Mouse (Mus musculus) liver, embryonic 11.5 days (tissue): ENCODE results near the gene Bet1l. TPM values are rescaled to one million over a fixed set of nuclear protein-coding genes. Genes with fewer than 3 reads are reported as not detected.

ENCODE experiments used
- ATAC-seq: fragments of 200-750 bp; cut with Nextera tagmentation; replicated peaks from 2 replicates; pipeline ENCODE4 v1.8.0; 2017; ENCODE audit warnings: moderate number of reproducible peaks, mild to moderate bottlenecking, moderate TSS enrichment, moderate library complexity; ENCODE audit not compliant: low FRiP score
- DNase-seq: peaks from one replicate; pipeline ENCODE4 v3.0.0-alpha.2; 2017; ENCODE audit warnings: low spot score
- H3K27ac ChIP-seq: fragments of 300-500 bp; sonication (generic); 2 replicates; pipeline ENCODE4 v1.5.1; 2014; ENCODE audit warnings: mild to moderate bottlenecking, low read depth, low read length, control low read depth
- H3K27me3 ChIP-seq: fragments of 300-500 bp; sonication (generic); replicated peaks from 2 replicates; pipeline ENCODE4 v1.6.1; 2014; ENCODE audit warnings: low read length, mixed read lengths; ENCODE audit not compliant: control insufficient read depth, insufficient read depth
- H3K36me3 ChIP-seq: fragments of 300-500 bp; sonication (generic); 2 replicates; pipeline ENCODE4 v1.6.1; 2014; ENCODE audit warnings: mild to moderate bottlenecking, low read length, moderate library complexity, mixed read lengths; ENCODE audit not compliant: control insufficient read depth, insufficient read depth
- H3K4me1 ChIP-seq: fragments of 300-500 bp; sonication (generic); replicated peaks from 2 replicates; pipeline ENCODE4 v1.6.1; 2014; ENCODE audit warnings: low read length, mixed read lengths; ENCODE audit not compliant: control insufficient read depth, insufficient read depth
- H3K4me2 ChIP-seq: fragments of 300-500 bp; sonication (generic); 2 replicates; pipeline ENCODE4 v1.6.1; 2014; ENCODE audit warnings: mild to moderate bottlenecking, control low read depth, moderate library complexity
- H3K4me3 ChIP-seq: fragments of 300-500 bp; sonication (generic); 2 replicates; pipeline ENCODE4 v1.5.1; 2014; ENCODE audit warnings: low read depth, low read length, control low read depth
- H3K9ac ChIP-seq: fragments of 300-500 bp; sonication (generic); 2 replicates; pipeline ENCODE4 v1.6.1; 2014; ENCODE audit warnings: low read depth, low read length, control low read depth
- H3K9me3 ChIP-seq: fragments of 300-500 bp; sonication (generic); 2 replicates; pipeline ENCODE4 v1.6.1; 2016; ENCODE audit warnings: low read length, inconsistent platforms, mixed read lengths; ENCODE audit not compliant: control insufficient read depth
- WGBS: fragments of 180-500 bp; shearing (Covaris S2); extraction: QIAGEN DNeasy Blood & Tissue Kit; methylation state at CpG from one replicate; pipeline ENCODE4 v1.1.7; 2014; 5-methylcytosine and 5-hydroxymethylcytosine counted together
- polyA plus RNA-seq: library from polyadenylated mRNA; unstranded; fragments of >200 nt; fragmentation: Nextera tagmentation; extraction: Ambion mirVana; gene quantifications from 2 replicates; pipeline ENCODE4 v1.2.1, GENCODE M21; 2014

Bet1l gene
- polyA plus RNA-seq, 1 experiment from 2014 or later: 25.1 TPM

GRCm38 (mm10) chr7:140833341-140833740 lies 24.0 kb downstream of the Bet1l start:
- no peak for ATAC-seq
- no peaks in the 10 kb centered on the region; the same call in none of the 2 replicates for H3K27me3 ChIP-seq
- 77% methylated on average over 4 of the region's 4 CpGs for WGBS

GRCm38 (mm10) chr7:140831447-140831846 lies 25.9 kb downstream of the Bet1l start:
- no peak overlapping the region for H3K27ac ChIP-seq
- no peaks in the 10 kb centered on the region for H3K36me3 ChIP-seq
- ATAC-seq: no peak
- 65% methylated on average over 6 of the region's 6 CpGs for WGBS
- no peak overlapping the region for H3K4me2 ChIP-seq
- DNase-seq: no peak
- H3K9ac ChIP-seq: no peak overlapping the region
- no peaks in the 10 kb centered on the region; the same call in 1 of the 2 replicates for H3K4me1 ChIP-seq
- no peak overlapping the region for H3K4me3 ChIP-seq
- H3K27me3 ChIP-seq: no peaks in the 10 kb centered on the region; the same call in 1 of the 2 replicates
- no peaks in the 10 kb centered on the region for H3K9me3 ChIP-seq

More at GRCm38 (mm10) chr7:140833341-140833740, 24.0 kb downstream of the Bet1l start:
- Histone ChIP-seq H3K4me2 (no peak overlapping the region), H3K36me3 (no peaks in the 10 kb centered on the region), H3K9me3 (no peaks in the 10 kb centered on the region), H3K4me1 (no peaks in the 10 kb centered on the region; the same call in 1 of the 2 replicates), H3K27ac (no peak overlapping the region), H3K9ac (no peak overlapping the region), H3K4me3 (no peak overlapping the region)
- DNase-seq: no peak

- no peaks in the 10 kb centered on the region for H3K4me1 ChIP-seq
- H3K36me3 ChIP-seq: no peaks in the 10 kb centered on the region
- 29% methylated on average over 8 of the region's 8 CpGs for WGBS
- peak; percentile 32 for DNase-seq
- no peaks in the 10 kb centered on the region for H3K9me3 ChIP-seq
- no peak overlapping the region for H3K27ac ChIP-seq
- H3K27me3 ChIP-seq: no peaks in the 10 kb centered on the region; the same call in 1 of the 2 replicates
- H3K4me3 ChIP-seq: no peak overlapping the region
- H3K4me2 ChIP-seq: no peak overlapping the region
- ATAC-seq: no peak
- no peak overlapping the region for H3K9ac ChIP-seq
Measured at GRCm38 (mm10) chr7:140828171-140828881, 29.1 kb downstream of the Bet1l start.

GRCm38 (mm10) chr7:140822731-140823130 lies 34.6 kb downstream of the Bet1l start:
- Histone ChIP-seq H3K4me3 (no peak overlapping the region), H3K36me3 (no peaks in the 10 kb centered on the region), H3K27ac (no peak overlapping the region), H3K4me1 (no peaks in the 10 kb centered on the region), H3K9me3 (no peaks in the 10 kb centered on the region), H3K9ac (no peak overlapping the region), H3K4me2 (no peak overlapping the region), H3K27me3 (no peaks in the 10 kb centered on the region; the same call in 1 of the 2 replicates)
- DNase-seq: peak; percentile 24
- ATAC-seq: no peak
- 82% methylated on average over 4 of the region's 4 CpGs for WGBS

GRCm38 (mm10) chr7:140821653-140822329 lies 35.6 kb downstream of the Bet1l start, which contains the start of gene Zfp941:
TSS of gene Zfp941 (minus strand) at chr7:140822178.
- Histone ChIP-seq H3K27me3 (no peaks in the 10 kb centered on the region), H3K4me3 (peak within 1 kb of the TSS; percentile 40), H3K9me3 (no peaks in the 10 kb centered on the region), H3K4me2 (peak within 1 kb of the TSS; percentile 63), H3K4me1 (no peaks in the 10 kb centered on the region), H3K9ac (peak within 1 kb of the TSS; percentile 28; the same call in 1 of the 2 replicates), H3K27ac (no peak within 1 kb of the TSS), H3K36me3 (no peaks in the 10 kb centered on the region)
- 4% methylated on average over 21 of the region's 21 CpGs for whole genome bisulfite sequencing
- peak; percentile 73 for ATAC-seq
- peak; percentile 62 for DNase-seq

- no peaks in the 10 kb centered on the region for H3K27me3 ChIP-seq
- no peaks in the 10 kb centered on the region for H3K9me3 ChIP-seq
- ATAC-seq (peak; percentile 23; the same call in 1 of the 2 replicates), DNase-seq (no peak)
- H3K27ac ChIP-seq: no peak overlapping the region
- WGBS: 66% methylated on average over 5 of the region's 5 CpGs
- H3K4me1 ChIP-seq: no peaks in the 10 kb centered on the region
- peak overlapping the region; percentile 63 for H3K4me2 ChIP-seq
- H3K4me3 ChIP-seq: peak overlapping the region; percentile 40
- no peak overlapping the region for H3K9ac ChIP-seq
- no peaks in the 10 kb centered on the region for H3K36me3 ChIP-seq
Measured at GRCm38 (mm10) chr7:140821305-140821652, 36.1 kb downstream of the Bet1l start.

GRCm38 (mm10) chr7:140820173-140820572 lies 37.2 kb downstream of the Bet1l start:
- H3K4me1 ChIP-seq: no peaks in the 10 kb centered on the region
- H3K36me3 ChIP-seq: no peaks in the 10 kb centered on the region
- DNase-seq: peak; percentile 15
- H3K9me3 ChIP-seq: no peaks in the 10 kb centered on the region
- H3K27me3 ChIP-seq: no peaks in the 10 kb centered on the region
- ATAC-seq: no peak; the same call in 1 of the 2 replicates
- WGBS: 82% methylated on average over 4 of the region's 4 CpGs
- H3K9ac ChIP-seq: no peak overlapping the region
- no peak overlapping the region for H3K4me3 ChIP-seq
- no peak overlapping the region for H3K4me2 ChIP-seq
- H3K27ac ChIP-seq: no peak overlapping the region

- 89% methylated on average over 12 of the region's 12 CpGs for WGBS
Measured at GRCm38 (mm10) chr7:140812850-140813249, 44.5 kb downstream of the Bet1l start.

More at GRCm38 (mm10) chr7:140812850-140813249, 44.5 kb downstream of the Bet1l start:
- Histone ChIP-seq H3K9ac (no peak overlapping the region), H3K4me1 (no peaks in the 10 kb centered on the region), H3K9me3 (no peaks in the 10 kb centered on the region), H3K4me3 (no peak overlapping the region), H3K27ac (no peak overlapping the region), H3K36me3 (no peaks in the 10 kb centered on the region), H3K4me2 (no peak overlapping the region), H3K27me3 (no peaks in the 10 kb centered on the region)
- DNase-seq: no peak
- ATAC-seq: no peak
